Mouse (Mus musculus) T-cell, adult 2 months (primary cell): ENCODE measurements around the gene Ermp1.
A peak's percentile ranks its signal among the peaks of the same experiment; 100 is the strongest.

ENCODE experiments used
- DNase-seq: peaks from one replicate; pipeline ENCODE4 v3.0.0; 2022; ENCODE audit warnings: low spot score

Ermp1 gene

GRCm38 (mm10) chr19:29661974-29662580, 13.9 kb upstream of the Ermp1 start:
- no peak for DNase-seq

- no peak for DNase-seq
Observed at GRCm38 (mm10) chr19:29660835-29661764, 12.9 kb upstream of the Ermp1 start.

- peak; percentile 6 for DNase-seq
Observed at GRCm38 (mm10) chr19:29659705-29660104, 11.5 kb upstream of the Ermp1 start.

GRCm38 (mm10) chr19:29658836-29659235, 10.6 kb upstream of the Ermp1 start:
- no peak for DNase-seq

- no peak for DNase-seq
Observed at GRCm38 (mm10) chr19:29657558-29657957, 9.3 kb upstream of the Ermp1 start.

GRCm38 (mm10) chr19:29657033-29657432, 8.8 kb upstream of the Ermp1 start:
- no peak for DNase-seq

GRCm38 (mm10) chr19:29656620-29657019, 8.4 kb upstream of the Ermp1 start:
- DNase-seq = no peak

GRCm38 (mm10) chr19:29656029-29656428, 7.8 kb upstream of the Ermp1 start:
- DNase-seq = no peak

GRCm38 (mm10) chr19:29655148-29655547, 6.9 kb upstream of the Ermp1 start:
- DNase-seq = no peak

GRCm38 (mm10) chr19:29653768-29654265, 5.6 kb upstream of the Ermp1 start:
- no peak for DNase-seq

GRCm38 (mm10) chr19:29649683-29650082, 1.5 kb upstream of the Ermp1 start:
- no peak for DNase-seq

- no peak for DNase-seq
Observed at GRCm38 (mm10) chr19:29648550-29648914, 317 bp upstream of the Ermp1 start.

GRCm38 (mm10) chr19:29644747-29645146, 3.5 kb downstream of the Ermp1 start:
- DNase-seq = peak; percentile 10

GRCm38 (mm10) chr19:29643194-29643922, 4.9 kb downstream of the Ermp1 start:
- no peak for DNase-seq

GRCm38 (mm10) chr19:29642211-29642610, 6.0 kb downstream of the Ermp1 start:
- DNase-seq = no peak

GRCm38 (mm10) chr19:29641510-29641909, 6.7 kb downstream of the Ermp1 start:
- DNase-seq = no peak

- DNase-seq = peak; percentile 52
Observed at GRCm38 (mm10) chr19:29641055-29641454, 7.2 kb downstream of the Ermp1 start.

- no peak for DNase-seq
Observed at GRCm38 (mm10) chr19:29612102-29612501, 36.1 kb downstream of the Ermp1 start.

GRCm38 (mm10) chr19:29610907-29611306, 37.3 kb downstream of the Ermp1 start:
- DNase-seq = no peak

GRCm38 (mm10) chr19:29608212-29608611, 40.0 kb downstream of the Ermp1 start:
- no peak for DNase-seq

- DNase-seq = no peak
Observed at GRCm38 (mm10) chr19:29607521-29607920, 40.7 kb downstream of the Ermp1 start.

GRCm38 (mm10) chr19:29604653-29605052, 43.6 kb downstream of the Ermp1 start:
- DNase-seq = no peak
